Mouse (Mus musculus) thymus, adult 18-20 months (tissue): Measurements from ENCODE around the gene Cd300lg.

ENCODE experiments used
- DNase-seq, 2 experiments: peaks; one replicate each; pipeline ENCODE4 v3.0.0; 2022; ENCODE audit warnings: mixed read lengths in 2 of 2

Cd300lg gene

GRCm38 (mm10) chr11:102041350-102041949, at the start of gene Cd300lg:
Cd300lg (plus strand) TSS chr11:102041509.
- DNase-seq: no peak

- DNase-seq: no peak
Observed at GRCm38 (mm10) chr11:101991813-101992212, 49.5 kb upstream of the Cd300lg start.

- DNase-seq: no peak
Observed at GRCm38 (mm10) chr11:101992411-101992810, 48.9 kb upstream of the Cd300lg start.

GRCm38 (mm10) chr11:101994100-101994499, 47.2 kb upstream of the Cd300lg start:
- no peak for DNase-seq

GRCm38 (mm10) chr11:101995938-101996337, 45.4 kb upstream of the Cd300lg start:
- no peak for DNase-seq

GRCm38 (mm10) chr11:101998258-101998657, 43.1 kb upstream of the Cd300lg start:
- DNase-seq: no peak

- DNase-seq: no peak
Observed at GRCm38 (mm10) chr11:101999466-101999865, 41.8 kb upstream of the Cd300lg start.

GRCm38 (mm10) chr11:102004251-102004650, 37.1 kb upstream of the Cd300lg start:
- no peak for DNase-seq

GRCm38 (mm10) chr11:102006271-102006670, 35.0 kb upstream of the Cd300lg start:
- DNase-seq: no peak

GRCm38 (mm10) chr11:102006688-102007087, 34.6 kb upstream of the Cd300lg start:
- no peak for DNase-seq

GRCm38 (mm10) chr11:102008372-102008771, 32.9 kb upstream of the Cd300lg start:
- no peak for DNase-seq

GRCm38 (mm10) chr11:102008954-102009637, 32.2 kb upstream of the Cd300lg start:
- DNase-seq: no peak

GRCm38 (mm10) chr11:102010140-102010539, 31.2 kb upstream of the Cd300lg start:
- no peak for DNase-seq

- no peak for DNase-seq
Observed at GRCm38 (mm10) chr11:102011510-102011909, 29.8 kb upstream of the Cd300lg start.

- DNase-seq: no peak
Observed at GRCm38 (mm10) chr11:102013201-102013600, 28.1 kb upstream of the Cd300lg start.

GRCm38 (mm10) chr11:102015472-102015871, 25.8 kb upstream of the Cd300lg start:
- no peak for DNase-seq

- no peak for DNase-seq
Observed at GRCm38 (mm10) chr11:102016136-102016535, 25.2 kb upstream of the Cd300lg start.

- DNase-seq: no peak
Observed at GRCm38 (mm10) chr11:102019736-102020135, 21.6 kb upstream of the Cd300lg start.

GRCm38 (mm10) chr11:102021196-102021595, 20.1 kb upstream of the Cd300lg start:
- DNase-seq: no peak

GRCm38 (mm10) chr11:102023406-102023805, 17.9 kb upstream of the Cd300lg start:
- no peak for DNase-seq

GRCm38 (mm10) chr11:102024084-102024758, 17.1 kb upstream of the Cd300lg start:
- no peak for DNase-seq

- no peak for DNase-seq
Observed at GRCm38 (mm10) chr11:102024875-102025274, 16.4 kb upstream of the Cd300lg start.

- DNase-seq: no peak
Observed at GRCm38 (mm10) chr11:102025354-102025753, 16.0 kb upstream of the Cd300lg start.
